ENCODE assay signal across 8 mouse cellular contexts in the genomic region with DNA sequence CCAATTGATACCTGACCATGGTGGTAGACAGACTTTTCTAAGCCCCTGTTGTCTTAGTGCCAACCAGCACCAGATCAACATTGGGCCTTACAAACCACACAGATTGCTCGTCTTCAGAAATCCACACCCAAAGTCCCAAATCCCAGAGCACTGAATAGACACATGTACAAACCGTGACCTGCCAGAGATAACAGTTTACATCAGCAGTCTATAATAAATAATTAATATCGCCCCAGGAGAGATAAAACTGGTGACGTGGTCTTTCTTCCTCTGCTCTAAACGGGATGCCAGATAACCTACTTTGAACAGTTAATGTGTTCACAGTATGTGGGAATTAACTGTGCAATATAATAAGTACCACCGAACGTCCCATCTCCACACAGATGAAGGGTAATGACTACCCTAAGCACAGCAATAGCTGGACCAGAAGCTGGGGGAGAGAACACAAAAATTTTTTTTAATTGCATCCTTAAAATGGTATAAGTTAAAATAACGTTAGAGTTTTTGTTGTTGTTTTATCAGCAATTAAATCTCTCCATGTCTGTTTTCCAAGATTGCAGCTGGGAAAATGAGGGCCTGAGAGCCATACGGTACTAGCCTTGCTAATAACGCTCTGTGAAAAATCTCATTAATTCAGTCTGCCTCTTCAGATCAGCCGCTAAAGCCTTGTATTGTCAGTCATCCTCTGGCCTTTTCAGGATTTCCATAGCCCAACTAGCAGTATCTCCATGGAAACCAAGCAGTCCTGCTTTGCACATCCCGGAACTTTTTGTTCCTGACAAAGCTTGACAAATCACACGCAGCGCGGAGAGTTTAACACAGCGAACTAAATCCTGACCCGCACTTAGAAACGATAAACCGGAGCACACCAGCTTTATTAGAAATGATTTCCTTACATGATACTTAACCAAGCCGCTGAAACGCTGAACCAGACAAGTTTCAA.
DNase-seq lines count a peak whose midpoint lies in the region; ATAC-seq and TF ChIP-seq lines count a peak whose summit lies in the region.
"Had no signal": no experiment of that assay in that cellular context is flagged by ENCODE, and none has a peak within 500 bp of the region (broad histone marks: within the 10 kb centered on the region; RNA-seq: fewer than 3 reads in every experiment).

No protein-coding gene starts in this region.

- TF ChIP-seq POLR2A in brain, embryonic 14.5 days (IDR thresholded peaks at IDR 0.05; ENCODE audit: borderline replicate concordance, extremely low read depth, insufficient read depth, insufficient read length, poor library complexity, severe bottlenecking): no peak

- ATAC-seq in embryonic facial prominence, embryonic 14.5 days (ENCODE audit: low read depth): peak; percentile 67; the same call in 1 of the 2 replicates
- ATAC-seq in inflammation-experienced regulatory T-cells, adult 6 months: no peak

- H3K9me3 ChIP-seq in embryonic facial prominence, embryonic 14.5 days (ENCODE audit: control insufficient read depth, low read length): no peaks in the 10 kb centered on the region

- 0 out of 2 replicates have a peak, but pooled peaks cover 8% of the 10 kb centered on the region for H3K27me3 ChIP-seq in embryonic facial prominence, embryonic 14.5 days (replicated peaks; ENCODE audit: control insufficient read depth, insufficient read depth, low read length)

- 23% methylated on average over 21 of the region's 21 CpGs for WGBS in embryonic facial prominence, embryonic 14.5 days

- 0 out of 2 replicates have a peak, but pooled peaks cover 8% of the 10 kb centered on the region for H3K4me1 ChIP-seq in embryonic facial prominence, embryonic 14.5 days (ENCODE audit: control insufficient read depth, insufficient read depth, low read length)

- no peak for TF ChIP-seq CTCF in brain, embryonic 14.5 days (IDR thresholded peaks at IDR 0.05; ENCODE audit: borderline replicate concordance, extremely low read depth, insufficient read depth, insufficient read length)

- H3K27ac ChIP-seq in embryonic facial prominence, embryonic 14.5 days (replicated peaks; ENCODE audit: low read depth, low read length): no peak overlapping the region
- H3K27ac ChIP-seq: left cerebral cortex, adult 2 months had no signal

- peak; percentile 98 for DNase-seq in brain, embryonic 14.5 days (ENCODE audit: low read depth)
- DNase-seq in embryonic facial prominence, embryonic 14.5 days (ENCODE audit: low spot score): peak; percentile 75
- DNase-seq in heart, postnatal 4 days: peak; percentile 13
- DNase-seq in left cerebral cortex, postnatal 36 days (ENCODE audit: low spot score in 2 of 2): peak; percentile 34 to 43
- DNase-seq in right cerebral cortex, adult 2 months (ENCODE audit: low spot score in 2 of 2): peak; percentile 45 to 50
- DNase-seq in cerebellum, adult 11 months: no peak

- H3K36me3 ChIP-seq in embryonic facial prominence, embryonic 14.5 days (ENCODE audit: control insufficient read depth, insufficient read depth, low read length): no peaks in the 10 kb centered on the region

- H3K9ac ChIP-seq in embryonic facial prominence, embryonic 14.5 days (ENCODE audit: low read depth, low read length): 0 out of 2 replicates have a peak overlapping the region, but pooled peaks have one; percentile 12

- intact Hi-C loops in left cerebral cortex, postnatal 36 days (cut with DNase I): no loop called here

- H3K4me3 ChIP-seq in embryonic facial prominence, embryonic 14.5 days (ENCODE audit: low read depth, low read length): peak overlapping the region; percentile 15; the same call in 1 of the 2 replicates
- H3K4me3 ChIP-seq: left cerebral cortex, adult 2 months had no signal

- H3K4me2 ChIP-seq in embryonic facial prominence, embryonic 14.5 days (ENCODE audit: low read depth, low read length): peak overlapping the region; percentile 41; the same call in 1 of the 2 replicates
